Mouse (Mus musculus) small intestine, adult 2 months (tissue): ENCODE measurements around the gene Pgs1.

Experiments used
- CTCF ChIP-seq: fragments of 200-500 bp; IDR thresholded peaks from 2 replicates; pipeline ENCODE4 v1.5.1; 2012; ENCODE audit warnings: low read depth, mild to moderate bottlenecking, control low read depth, inconsistent platforms, low read length, moderate library complexity, mixed read lengths; ENCODE audit not compliant: insufficient replicate concordance, insufficient read length; ENCODE audit errors: extremely low read depth
- POLR2A ChIP-seq: fragments of 200-500 bp; IDR thresholded peaks from 2 replicates; pipeline ENCODE4 v1.6.1; 2012; ENCODE audit warnings: low read depth, mild to moderate bottlenecking, control low read depth, inconsistent platforms, low read length, moderate library complexity

DNA sequence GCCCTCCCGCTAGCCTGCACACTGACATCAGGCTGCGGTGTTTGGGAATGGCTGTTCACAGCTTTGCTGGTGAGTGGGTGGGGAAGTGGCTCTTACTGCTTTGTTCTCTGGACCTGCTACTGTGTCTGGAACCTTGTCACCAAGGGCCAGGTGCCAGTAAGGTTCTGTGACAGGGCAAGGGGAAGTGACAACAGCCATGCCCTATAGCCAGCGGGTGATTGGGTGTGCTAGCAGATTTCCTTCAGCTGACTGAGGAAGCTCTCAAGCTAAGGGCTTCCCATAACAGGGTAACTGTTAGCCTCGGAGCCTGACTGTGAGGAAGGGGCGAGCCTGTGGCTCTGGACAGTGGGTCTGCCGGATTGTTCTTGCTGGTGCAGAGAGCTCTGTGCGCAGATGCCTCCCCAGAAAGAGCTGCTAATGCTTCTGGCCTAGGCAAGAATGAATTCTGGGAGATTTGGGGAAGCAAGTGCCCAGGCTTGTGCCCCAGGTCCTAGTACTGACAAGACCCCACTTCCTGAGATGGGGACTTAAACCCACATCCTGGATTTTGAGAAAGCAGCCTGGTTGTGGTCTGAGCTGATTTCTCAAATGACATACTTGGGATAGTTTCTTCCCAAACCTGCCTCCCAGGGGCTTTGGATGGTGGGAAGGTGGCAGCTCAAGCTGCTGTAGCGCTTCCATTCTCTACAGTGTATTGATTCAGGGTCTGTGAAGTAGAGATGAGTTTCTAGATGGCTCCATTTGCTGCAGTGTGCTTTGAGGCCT is 29.5 kb downstream of the Pgs1 start:
- no peak for TF ChIP-seq CTCF
- TF ChIP-seq POLR2A, result no peak
